Mouse (Mus musculus) ES-Bruce4 (cell line): ENCODE data around the gene Tex52. TPM values are rescaled to one million over a fixed set of nuclear protein-coding genes. Genes with fewer than 3 reads are reported as not detected.

Source experiments
- H3K27ac ChIP-seq: 2 replicates; pipeline ENCODE4 v1.5.1; 2012; ENCODE audit warnings: low read length, inconsistent platforms; ENCODE audit not compliant: insufficient read depth
- H3K27me3 ChIP-seq: 2 replicates; pipeline ENCODE4 v1.6.1; 2012; ENCODE audit warnings: mild to moderate bottlenecking, low read length, inconsistent platforms; ENCODE audit not compliant: control insufficient read depth, poor library complexity, insufficient read depth, severe bottlenecking
- H3K36me3 ChIP-seq: 2 replicates; pipeline ENCODE4 v1.6.1; 2012; ENCODE audit warnings: inconsistent platforms, mild to moderate bottlenecking, low read length, moderate library complexity; ENCODE audit not compliant: control insufficient read depth, poor library complexity, insufficient read depth, severe bottlenecking
- H3K4me1 ChIP-seq: one replicate; pipeline ENCODE4 v1.8.1; 2011; ENCODE audit warnings: low read length; ENCODE audit not compliant: control insufficient read depth, insufficient read depth
- H3K4me3 ChIP-seq: 2 replicates; pipeline ENCODE4 v1.5.1; 2011; ENCODE audit warnings: low read depth, mild to moderate bottlenecking, low read length
- H3K9ac ChIP-seq: 2 replicates; pipeline ENCODE4 v1.6.1; 2012; ENCODE audit warnings: low read depth, mild to moderate bottlenecking, inconsistent platforms; ENCODE audit not compliant: poor library complexity, severe bottlenecking
- H3K9me3 ChIP-seq: replicated peaks from 2 replicates; pipeline ENCODE4 v1.6.1; 2012; ENCODE audit warnings: mild to moderate bottlenecking, low read length, inconsistent platforms; ENCODE audit not compliant: control insufficient read depth, poor library complexity, insufficient read depth, severe bottlenecking
- CTCF ChIP-seq: IDR thresholded peaks from one replicate; pipeline ENCODE4 v1.8.1; 2011; ENCODE audit warnings: low read depth, low read length
- EP300 ChIP-seq: IDR thresholded peaks from 2 replicates; pipeline ENCODE4 v1.6.1; 2011; ENCODE audit warnings: low read depth, low read length; ENCODE audit not compliant: insufficient read depth
- POLR2A ChIP-seq: IDR thresholded peaks from one replicate; pipeline ENCODE4 v1.8.1; 2011; ENCODE audit warnings: low read length; ENCODE audit not compliant: insufficient read depth
- polyA plus RNA-seq: library from polyadenylated mRNA; stranded (reverse); fragments of >200 nt; gene quantifications from 2 replicates; pipeline ENCODE4 v1.2.4, GENCODE M21; 2011; ENCODE audit warnings: low read depth; ENCODE audit not compliant: missing spikeins, insufficient read depth, insufficient read length

Tex52 gene
- polyA plus RNA-seq, 1 experiment: not detected

DNA sequence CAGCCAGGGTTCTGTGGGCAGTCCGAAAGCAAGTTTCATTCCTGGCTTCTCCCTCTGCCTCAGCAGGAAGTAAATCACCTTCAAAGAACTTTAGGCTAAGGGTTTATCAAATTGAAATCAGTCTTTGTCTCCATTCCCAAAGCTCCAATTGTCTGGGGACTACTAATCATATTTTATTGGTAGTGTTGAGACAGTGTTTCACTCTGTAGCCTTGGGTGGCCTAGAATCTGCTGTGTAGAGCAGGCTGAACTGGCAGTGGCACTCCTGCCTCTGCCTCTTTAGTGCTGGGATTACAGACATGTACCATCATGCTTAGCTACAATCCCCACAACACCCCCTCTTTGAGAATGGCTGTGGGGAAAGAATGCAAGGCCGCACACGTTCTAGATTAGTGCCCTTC, 46.2 kb downstream of the Tex52 start:
- Histone ChIP-seq H3K27me3 (no peaks in the 10 kb centered on the region), H3K4me1 (no peaks in the 10 kb centered on the region), H3K4me3 (no peak overlapping the region), H3K9me3 (no peaks in the 10 kb centered on the region), H3K27ac (no peak overlapping the region), H3K9ac (no peak overlapping the region), H3K36me3 (no peaks in the 10 kb centered on the region)
- TF ChIP-seq POLR2A (no peak), CTCF (no peak)

DNA sequence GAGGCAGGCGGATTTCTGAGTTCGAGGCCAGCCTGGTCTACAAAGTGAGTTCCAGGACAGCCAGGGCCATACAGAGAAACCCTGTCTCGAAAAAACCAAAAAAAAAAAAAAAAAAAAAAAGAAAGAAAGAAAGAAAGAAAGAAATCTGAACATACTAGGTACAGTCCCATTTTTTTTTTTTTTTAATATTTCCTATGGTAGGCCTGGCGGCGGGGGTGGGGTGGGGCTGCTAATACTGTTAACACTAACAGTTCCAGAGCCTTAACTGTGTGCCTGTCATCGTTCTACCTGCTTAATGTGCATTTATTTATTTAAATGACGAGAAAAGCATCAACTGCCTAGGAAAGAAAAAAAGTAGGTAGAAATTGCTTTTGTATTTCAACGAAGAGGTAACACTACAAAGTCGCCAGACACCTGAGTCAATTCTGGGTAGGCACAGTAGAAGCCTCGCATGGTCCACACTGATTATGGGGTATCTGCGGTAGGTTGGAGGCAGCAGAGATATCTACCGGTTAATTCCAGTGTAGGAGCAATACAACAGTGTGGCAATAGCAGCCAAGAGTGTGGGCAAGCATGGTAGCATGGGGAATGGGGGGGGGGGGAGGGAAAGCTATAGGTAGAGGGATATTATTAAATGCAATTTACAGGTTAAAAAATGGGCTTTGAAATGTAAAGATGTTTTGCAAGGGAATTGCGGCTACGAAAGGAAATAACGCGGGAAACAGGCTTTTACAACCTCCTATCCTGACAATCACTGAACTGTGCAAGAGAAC, 48.4 kb downstream of the Tex52 start:
- TF ChIP-seq POLR2A: no peak
- TF ChIP-seq CTCF: no peak
- no peak for TF ChIP-seq EP300
- peak overlapping the region; percentile 42 for H3K9ac ChIP-seq
- H3K27me3 ChIP-seq: no peaks in the 10 kb centered on the region
- H3K9me3 ChIP-seq: no peaks in the 10 kb centered on the region
- H3K27ac ChIP-seq: no peak overlapping the region
- peaks cover 7% of the 10 kb centered on the region for H3K36me3 ChIP-seq
- H3K4me3 ChIP-seq: peak overlapping the region; percentile 67
- H3K4me1 ChIP-seq: no peaks in the 10 kb centered on the region

- H3K9ac ChIP-seq: peak within 1 kb of the TSS; percentile 42
- H3K27me3 ChIP-seq: no peaks in the 10 kb centered on the region
- TF ChIP-seq POLR2A: no peak
- no peaks in the 10 kb centered on the region for H3K4me1 ChIP-seq
- no peaks in the 10 kb centered on the region for H3K9me3 ChIP-seq
- H3K27ac ChIP-seq: peak within 1 kb of the TSS; percentile 78
- peak within 1 kb of the TSS; percentile 67 for H3K4me3 ChIP-seq
- peaks cover 14% of the 10 kb centered on the region for H3K36me3 ChIP-seq
Measured at GRCm38 (mm10) chr6:128424269-128425019, 49.2 kb downstream of the Tex52 start, which contains the start of gene Itfg2. Gene Itfg2 (minus strand): TSS chr6:128424931.

- H3K9ac ChIP-seq: peak overlapping the region; percentile 42
- H3K27ac ChIP-seq: peak overlapping the region; percentile 58
- no peak overlapping the region for H3K4me3 ChIP-seq
- TF ChIP-seq CTCF (no peak), EP300 (no peak), POLR2A (no peak)
- no peaks in the 10 kb centered on the region for H3K9me3 ChIP-seq
- H3K4me1 ChIP-seq: no peaks in the 10 kb centered on the region
- H3K36me3 ChIP-seq: peaks cover 16% of the 10 kb centered on the region
- no peaks in the 10 kb centered on the region for H3K27me3 ChIP-seq
Measured at GRCm38 (mm10) chr6:128425046-128425445, 49.8 kb downstream of the Tex52 start.

DNA sequence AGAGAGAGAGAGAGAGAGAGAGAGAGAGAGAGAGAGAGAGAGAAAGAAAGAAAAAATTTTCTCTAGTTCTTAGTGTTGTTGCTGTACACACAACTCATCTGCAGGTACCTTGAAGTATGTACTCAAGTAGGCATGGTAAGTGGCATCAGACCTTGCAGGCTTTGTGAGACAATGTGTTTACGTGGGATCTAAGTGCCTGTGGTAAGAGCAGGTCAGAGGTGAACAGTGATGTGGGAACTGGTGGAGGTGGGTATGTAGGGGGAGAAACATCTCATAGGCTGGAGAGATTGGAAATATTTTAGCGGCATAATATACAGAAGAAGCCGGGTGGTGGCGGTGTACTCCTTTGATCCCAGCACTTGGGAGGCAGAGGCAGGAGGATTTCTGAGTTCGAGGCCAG, 52.3 kb downstream of the Tex52 start:
- TF ChIP-seq POLR2A: no peak
- TF ChIP-seq CTCF: no peak
- no peak for TF ChIP-seq EP300
- H3K9ac ChIP-seq: no peak overlapping the region
- H3K4me3 ChIP-seq: no peak overlapping the region
- no peaks in the 10 kb centered on the region for H3K9me3 ChIP-seq
- no peak overlapping the region for H3K27ac ChIP-seq
- H3K4me1 ChIP-seq: peaks cover 4% of the 10 kb centered on the region
- H3K36me3 ChIP-seq: peaks cover 38% of the 10 kb centered on the region
- H3K27me3 ChIP-seq: no peaks in the 10 kb centered on the region

DNA sequence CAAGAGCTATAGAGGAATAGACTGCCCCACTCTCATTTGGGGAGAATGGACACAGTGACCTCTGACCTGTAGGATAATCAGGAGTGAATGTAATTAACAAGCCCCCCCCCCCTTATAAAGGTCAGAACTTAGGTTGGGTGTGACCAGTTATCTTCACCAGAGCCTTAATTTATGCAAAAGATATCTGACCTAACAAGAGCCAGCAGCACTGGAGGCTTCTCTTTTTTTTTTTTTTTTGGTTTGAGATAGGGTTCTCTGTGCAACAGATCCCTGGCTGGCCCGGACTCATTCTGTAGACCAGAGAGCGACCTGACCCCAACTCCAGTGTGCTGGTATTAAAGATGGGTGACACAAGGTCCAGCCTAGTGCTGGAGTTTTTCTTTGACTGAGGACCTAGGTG, 54.0 kb downstream of the Tex52 start:
- peak overlapping the region; percentile 48; the same call in 1 of the 2 replicates for H3K27ac ChIP-seq

More for the DNA sequence above, 54.0 kb downstream of the Tex52 start:
- H3K9me3 ChIP-seq: no peaks in the 10 kb centered on the region
- no peak overlapping the region for H3K9ac ChIP-seq
- H3K27me3 ChIP-seq: no peaks in the 10 kb centered on the region
- peaks cover 4% of the 10 kb centered on the region for H3K4me1 ChIP-seq
- TF ChIP-seq POLR2A (no peak), EP300 (no peak), CTCF (no peak)
- peaks cover 56% of the 10 kb centered on the region for H3K36me3 ChIP-seq
- H3K4me3 ChIP-seq: no peak overlapping the region
